Mouse (Mus musculus): ENCODE measurements at regions not wholly inside any gene's neighbourhood (a gene's known extent, or its start where the extent isn't known, plus 50 kb on each side); places are given as distances from the start of the nearest gene placed in this dataset.

GRCm38 (mm10) chr4:4518741-4519140 is 274.4 kb downstream of the Impad1 start:
- TF ChIP-seq POLR2A (IDR thresholded peaks at IDR 0.05; ENCODE audit: low read depth, low read length), result no peak
- TF ChIP-seq CTCF (IDR thresholded peaks at IDR 0.05; ENCODE audit: borderline replicate concordance, insufficient read depth, low read length), result no peak

All from embryonic fibroblast, embryonic 13.5 days (primary cell).